Mouse (Mus musculus) spleen, embryonic (tissue): ENCODE data around the gene Kcmf1.
"Not testable (repeated sequence)": the region's sequence is repeated elsewhere in the genome, so short reads cannot be mapped to it uniquely, and the experiment has no call there.

Experiments used
- CTCF ChIA-PET: fragments of 350-600 bp; sonication (Branson Sonifier 250); formaldehyde crosslinking; loops from one replicate; lab custom pipeline; 2022; lab: Charles Lee

Kcmf1 gene

DNA sequence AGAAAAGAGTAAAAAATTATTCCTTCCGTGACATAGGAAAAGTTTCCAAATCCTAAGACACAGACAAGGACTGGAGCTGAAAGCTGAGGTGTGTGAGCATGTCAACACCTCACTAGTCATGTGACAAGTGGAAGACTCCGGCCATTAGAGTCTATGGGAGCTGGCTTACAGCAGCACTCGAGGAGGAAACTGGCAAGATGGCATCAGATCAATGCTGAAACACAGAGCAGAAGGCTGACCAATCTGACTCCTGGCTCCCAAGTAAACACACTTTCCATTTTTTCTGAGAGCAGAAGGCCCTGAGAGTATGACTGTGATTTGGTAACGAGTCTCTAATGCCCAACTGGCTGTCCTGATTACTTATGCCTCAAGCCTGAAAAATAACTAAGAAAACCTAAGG lies 47.6 kb downstream of the Kcmf1 start:
- CTCF ChIA-PET = no interaction called here

DNA sequence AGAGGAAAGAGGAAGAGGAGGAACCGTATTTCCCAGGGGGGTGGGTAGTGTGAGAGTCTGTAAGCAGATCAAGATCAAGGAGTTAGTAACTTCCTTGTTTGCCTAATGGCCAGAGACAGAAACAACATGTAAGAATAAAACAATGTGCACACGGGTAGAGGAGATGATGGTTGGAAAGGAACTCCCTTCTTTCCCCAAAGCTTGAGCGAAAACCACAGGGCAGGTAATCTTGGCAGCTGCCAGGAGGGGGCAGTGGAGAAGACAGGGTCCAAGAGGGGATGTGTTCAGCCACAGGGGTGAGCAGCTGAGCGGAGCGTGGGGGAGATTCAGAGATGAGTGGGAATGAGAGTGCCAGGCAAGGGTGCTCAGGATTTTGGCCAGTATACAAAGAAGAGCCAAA lies 48.1 kb downstream of the Kcmf1 start:
- CTCF ChIA-PET = interaction anchor here (1.0 kb wide), 1 partner anchor 50 kb away, joined by 4 read pairs; no protein-coding TSS in a partner anchor

DNA sequence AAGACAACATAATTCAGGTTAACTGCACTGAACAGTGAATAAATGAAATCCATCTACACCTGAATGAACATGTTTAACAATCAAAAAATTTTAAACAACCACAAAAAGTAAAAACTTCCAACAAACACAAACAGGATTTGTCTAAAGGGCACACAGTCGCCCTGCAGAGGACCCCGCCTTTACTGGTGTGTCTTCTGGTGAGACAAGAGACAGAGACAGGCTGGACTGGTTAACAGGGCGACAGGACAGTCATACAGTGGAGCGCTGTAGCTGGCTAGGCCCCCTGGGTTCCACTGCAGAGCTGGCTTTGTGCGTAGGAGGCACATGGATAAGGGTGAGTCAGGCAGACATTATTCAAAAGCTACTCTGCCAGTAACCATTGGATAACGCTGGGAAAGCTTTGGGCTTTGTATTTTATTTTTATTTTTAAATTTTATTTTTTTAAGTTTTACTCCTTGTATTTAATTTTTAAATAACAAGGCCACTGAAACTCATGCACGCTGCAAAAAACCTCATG lies 57.7 kb downstream of the Kcmf1 start:
- CTCF ChIA-PET = interaction anchor here (0.6 kb wide), 2 partner anchors 55 to 1588 kb away, joined by 6 to 8 read pairs; no protein-coding TSS in a partner anchor

DNA sequence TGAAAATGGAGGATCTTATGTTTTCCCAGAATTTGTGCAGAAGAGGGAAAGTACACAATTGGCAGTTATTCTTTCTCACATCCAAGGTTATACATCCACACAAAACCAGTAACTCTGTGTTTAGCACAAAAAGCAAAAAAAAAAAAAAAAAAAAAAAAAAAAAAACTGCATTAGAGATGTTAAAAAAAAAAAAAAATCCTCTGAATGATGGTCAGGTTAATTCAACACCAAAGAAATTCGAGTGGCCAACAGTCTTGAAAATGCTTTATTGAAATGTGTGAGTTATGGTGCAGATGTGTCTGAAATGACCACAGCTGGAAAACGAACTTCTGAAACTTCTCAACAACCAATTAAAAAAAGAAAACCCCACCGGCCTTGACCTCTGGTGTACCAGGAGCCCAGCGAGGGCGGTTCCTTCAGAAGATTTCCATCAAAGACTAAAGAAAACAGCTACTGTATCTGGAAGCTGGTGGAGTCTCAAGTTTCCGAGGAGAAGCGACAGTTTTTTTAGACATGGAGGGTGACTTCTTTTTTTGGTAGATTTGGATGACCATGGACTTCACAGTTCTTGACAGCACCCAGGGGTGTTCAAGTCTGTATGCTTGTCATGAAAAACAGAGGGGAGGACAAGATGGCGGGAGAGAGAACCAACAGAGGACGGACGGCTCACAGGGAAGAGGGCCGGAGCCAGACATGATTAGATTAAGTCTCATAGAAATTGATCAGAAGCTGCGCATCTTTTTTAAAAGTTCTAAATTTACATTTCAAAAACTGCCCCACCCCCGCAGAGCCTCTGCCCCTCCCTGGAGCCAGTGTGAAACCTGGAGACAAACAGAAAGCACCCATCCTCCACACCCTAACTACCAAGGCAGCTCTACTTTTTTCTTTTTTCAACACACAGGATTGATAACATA lies 58.7 kb downstream of the Kcmf1 start:
- CTCF ChIA-PET = no interaction called here

DNA sequence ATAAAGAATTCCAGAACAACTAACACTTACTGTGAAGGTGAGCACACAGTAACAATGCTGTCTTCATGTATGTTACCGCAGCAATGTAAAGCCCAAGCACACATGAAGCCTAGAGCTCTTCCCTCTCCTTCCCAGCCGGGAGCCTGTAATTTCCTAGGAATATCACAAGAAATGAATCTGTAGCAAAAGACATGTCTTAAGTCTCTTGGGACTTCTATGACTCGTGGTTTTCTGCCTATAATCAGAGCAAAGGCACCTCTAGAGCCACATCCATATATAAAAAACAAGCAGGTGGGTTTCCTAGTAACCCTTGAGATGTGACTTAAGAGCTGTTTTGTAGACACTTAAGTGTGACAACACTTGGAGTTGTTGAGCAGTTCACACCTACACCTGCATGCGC lies 62.0 kb downstream of the Kcmf1 start:
- CTCF ChIA-PET = interaction anchor here (0.7 kb wide), 1 partner anchor 99 kb away, joined by 3 read pairs; no protein-coding TSS in a partner anchor

DNA sequence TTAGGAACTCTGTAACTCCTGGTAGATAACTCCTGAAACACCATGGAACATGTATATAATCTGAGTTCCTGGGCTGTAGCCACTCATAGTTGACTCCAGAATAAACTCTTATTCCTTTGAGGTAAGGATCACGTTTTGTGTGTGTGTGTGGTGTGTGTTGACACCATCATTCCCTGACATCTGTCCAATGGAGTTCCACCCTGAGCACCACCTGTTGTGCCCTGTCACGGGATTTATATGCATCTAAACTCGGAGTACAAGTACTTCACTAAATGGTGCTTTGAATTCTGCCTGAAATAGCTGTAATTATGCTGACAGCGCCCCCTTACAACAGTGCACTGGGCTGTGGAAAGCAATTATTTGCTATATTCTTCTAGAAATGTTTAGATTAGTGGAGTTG lies 65.3 kb downstream of the Kcmf1 start:
- CTCF ChIA-PET = no interaction called here

DNA sequence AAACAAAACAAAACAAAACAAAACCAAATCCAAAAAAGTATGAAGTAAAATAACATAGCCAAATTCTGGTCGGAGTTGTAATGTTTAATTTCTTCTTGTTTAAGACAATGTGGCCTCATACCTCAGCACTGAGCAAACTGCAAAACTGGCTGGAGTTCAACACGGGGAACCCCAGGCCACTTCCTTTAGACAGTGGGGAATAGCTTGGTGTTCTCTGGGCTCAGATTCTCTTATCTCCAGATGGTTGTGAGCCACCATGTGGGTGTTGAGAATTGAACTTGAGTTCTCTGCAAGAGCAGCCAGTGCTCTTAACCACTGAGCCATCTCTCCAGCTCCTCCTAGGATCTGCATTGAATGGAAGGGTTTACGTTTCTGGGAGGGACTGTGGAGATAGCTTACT lies 67.9 kb downstream of the Kcmf1 start:
- CTCF ChIA-PET = no interaction called here

DNA sequence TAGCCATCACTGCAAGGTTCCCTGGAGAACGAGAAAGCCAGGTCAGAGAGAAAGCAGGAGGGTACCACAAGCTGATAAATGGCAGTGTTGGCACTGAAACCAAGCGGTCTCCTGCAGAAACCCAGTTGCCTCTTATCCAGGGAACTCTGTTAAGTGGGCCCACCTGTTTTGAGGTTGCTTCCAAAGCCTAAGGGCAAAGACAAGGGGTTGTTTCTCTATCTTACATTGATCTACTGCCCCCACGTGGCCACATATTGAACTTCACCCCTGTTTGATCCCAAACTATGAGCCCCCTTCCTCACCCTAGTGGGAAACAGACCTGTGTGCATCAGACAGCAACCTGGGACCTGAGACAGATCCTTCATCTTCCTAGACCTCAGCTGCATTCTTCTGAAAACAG lies 68.5 kb downstream of the Kcmf1 start:
- CTCF ChIA-PET = no interaction called here

DNA sequence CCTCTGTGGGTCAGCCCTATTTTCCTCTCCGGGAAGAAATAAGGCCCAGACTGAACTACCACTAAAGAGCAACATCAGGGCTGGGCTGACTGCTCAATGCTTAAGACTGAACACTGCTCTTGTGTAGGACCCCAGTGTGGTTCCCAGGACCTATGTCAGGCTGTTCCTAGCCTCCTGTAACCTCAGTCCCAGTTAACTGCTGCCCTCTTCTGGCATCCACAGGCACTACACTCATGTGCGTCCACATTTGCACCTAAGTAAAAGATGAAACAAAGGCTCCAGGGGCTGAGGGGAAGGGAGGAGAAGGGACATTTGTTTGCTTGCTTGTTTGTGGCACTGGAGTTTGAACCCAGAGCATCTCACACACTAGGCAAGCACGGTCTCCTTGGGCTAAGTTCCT lies 70.9 kb downstream of the Kcmf1 start:
- CTCF ChIA-PET = no interaction called here

DNA sequence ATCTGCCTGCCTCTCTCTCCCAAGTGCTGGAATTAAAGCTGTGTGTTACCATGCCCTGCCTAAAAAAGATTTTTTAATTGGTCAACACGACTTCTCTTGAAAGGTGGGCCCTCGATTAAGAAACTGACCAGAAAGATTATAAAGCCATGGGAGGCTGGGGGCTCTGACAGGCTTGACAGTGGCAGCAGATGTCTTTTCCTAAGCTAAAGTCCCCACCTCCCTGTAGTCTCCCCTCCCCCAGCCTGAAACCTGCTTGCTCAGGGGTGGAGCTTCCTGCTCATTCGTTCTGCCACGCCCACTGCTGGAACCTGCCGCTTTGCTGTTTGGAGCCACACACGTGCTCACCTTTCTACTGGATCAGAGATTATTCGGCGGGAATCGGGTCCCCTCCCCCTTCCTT lies 71.7 kb downstream of the Kcmf1 start:
- CTCF ChIA-PET = not testable (repeated sequence)

DNA sequence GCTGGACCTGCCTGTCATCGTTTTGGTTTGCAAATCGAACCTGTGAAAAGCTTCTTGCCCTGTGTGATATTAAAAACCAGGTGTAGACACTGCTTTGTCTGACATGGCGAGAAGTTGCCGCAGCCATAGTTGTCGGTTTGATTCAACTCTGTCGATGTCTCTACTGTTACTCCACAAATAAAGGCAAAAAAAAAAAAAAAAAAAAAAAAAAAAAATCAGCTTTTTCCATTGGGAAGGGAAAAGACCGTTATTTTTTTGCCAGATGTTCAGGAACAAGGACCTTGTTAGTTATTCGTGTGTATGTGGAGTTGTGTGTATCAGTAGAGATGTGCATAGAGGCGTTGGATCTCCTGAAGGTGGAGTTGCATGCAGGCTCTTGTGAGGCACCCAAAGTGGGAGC lies 74.0 kb downstream of the Kcmf1 start:
- CTCF ChIA-PET = no interaction called here

DNA sequence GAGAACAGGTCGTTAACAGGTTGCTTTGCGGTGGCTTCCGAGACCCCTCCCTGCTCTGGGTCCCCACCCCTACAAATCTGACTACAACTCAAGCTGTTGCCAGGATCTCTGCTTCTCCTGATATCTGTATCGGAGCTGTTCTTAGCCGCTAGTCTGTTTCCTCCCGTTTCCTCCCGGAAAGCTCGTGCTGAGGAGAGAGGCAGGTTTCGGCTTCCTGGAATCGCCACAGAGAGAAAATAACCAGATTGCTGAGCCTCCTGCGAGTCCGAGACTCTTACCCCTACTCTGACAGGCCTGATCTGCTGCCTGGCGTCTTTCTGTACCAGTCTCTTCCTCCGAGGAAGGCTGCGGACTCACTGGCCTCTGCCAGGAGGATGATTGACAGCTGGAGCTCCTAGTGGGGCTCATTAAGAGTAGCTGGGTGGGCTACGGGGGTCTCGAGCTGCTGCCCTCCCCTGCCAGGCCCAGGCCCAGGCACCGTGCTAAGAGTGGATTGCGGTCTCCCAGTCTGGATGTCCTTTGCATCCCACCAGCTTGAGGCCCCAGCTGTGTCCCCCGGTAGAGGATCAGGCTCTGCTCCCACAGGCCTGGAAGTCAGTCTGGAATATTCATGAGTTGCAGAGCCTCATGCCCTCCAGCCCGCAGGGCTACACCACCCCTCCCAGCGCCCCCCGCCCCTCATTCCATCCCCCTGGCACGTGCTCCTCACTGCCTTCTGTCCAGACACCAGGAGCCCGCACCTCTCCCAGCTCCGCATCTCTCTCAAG lies 74.6 kb downstream of the Kcmf1 start:
- CTCF ChIA-PET = no interaction called here

DNA sequence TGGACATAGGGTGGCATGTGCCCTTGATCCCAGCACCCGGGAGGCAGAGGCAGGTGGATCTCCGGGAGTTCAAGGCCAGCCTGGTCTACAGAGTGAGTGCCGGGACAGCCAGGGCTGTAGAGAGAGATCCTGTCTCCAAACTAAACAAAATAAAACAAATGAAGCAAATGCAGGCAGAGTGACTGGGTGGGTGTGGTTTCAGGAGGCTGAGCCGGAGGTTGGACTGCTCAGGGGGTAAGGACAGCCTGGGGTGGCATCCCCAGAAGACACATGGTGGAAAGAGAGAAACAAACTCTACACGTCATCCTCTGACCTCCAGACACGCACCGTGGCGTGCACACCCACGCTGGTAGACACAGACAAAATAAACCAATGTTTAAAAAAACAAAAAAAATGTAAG lies 86.3 kb downstream of the Kcmf1 start:
- CTCF ChIA-PET = no interaction called here

DNA sequence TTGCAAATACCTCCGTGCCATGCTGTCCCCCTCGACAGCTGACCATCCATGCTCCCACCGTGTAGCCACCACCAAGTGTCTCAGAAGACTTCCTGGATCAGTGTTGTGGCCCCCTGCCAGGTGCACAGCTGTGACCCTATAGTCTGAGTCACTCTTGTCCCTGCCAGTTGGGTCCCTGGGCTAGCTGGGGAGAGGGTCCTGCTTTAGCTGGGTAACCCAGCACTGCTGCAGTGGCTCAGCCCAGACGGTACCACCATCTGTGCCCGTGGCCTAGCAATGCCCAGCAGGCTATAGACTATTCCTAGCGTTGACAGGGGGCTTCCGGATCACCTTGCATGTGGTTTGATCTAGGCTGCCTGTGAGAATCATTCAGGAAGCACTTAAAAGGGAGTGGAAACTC lies 89.5 kb downstream of the Kcmf1 start:
- CTCF ChIA-PET = no interaction called here

DNA sequence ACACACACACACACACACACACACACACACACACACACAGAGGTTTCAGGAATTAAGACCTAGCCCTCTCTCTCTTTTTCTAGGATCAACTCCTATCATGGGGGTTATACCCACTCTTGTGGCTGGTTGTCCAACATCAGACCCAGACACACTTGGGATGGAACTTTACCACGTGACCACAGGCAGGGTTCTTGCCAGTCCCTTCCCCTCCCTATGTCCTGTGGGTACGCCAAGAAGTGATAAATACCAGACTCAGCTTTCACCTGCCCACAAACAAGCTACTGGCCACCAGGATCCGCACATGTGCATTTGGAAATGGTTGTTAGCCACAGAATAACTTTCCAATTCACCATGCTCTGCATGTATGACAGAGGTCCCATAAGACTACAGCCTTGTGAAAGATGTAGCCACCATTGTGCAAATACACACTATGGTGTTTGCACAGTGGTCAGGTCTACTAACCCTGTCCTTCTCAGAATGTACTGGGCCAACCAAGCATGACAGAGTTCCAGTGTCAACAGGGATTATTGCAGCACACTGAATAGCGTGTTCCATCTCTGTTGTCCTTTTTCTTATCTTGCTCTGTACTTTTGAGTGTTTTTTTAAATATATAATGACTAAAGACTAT lies 90.1 kb downstream of the Kcmf1 start:
- CTCF ChIA-PET = no interaction called here

DNA sequence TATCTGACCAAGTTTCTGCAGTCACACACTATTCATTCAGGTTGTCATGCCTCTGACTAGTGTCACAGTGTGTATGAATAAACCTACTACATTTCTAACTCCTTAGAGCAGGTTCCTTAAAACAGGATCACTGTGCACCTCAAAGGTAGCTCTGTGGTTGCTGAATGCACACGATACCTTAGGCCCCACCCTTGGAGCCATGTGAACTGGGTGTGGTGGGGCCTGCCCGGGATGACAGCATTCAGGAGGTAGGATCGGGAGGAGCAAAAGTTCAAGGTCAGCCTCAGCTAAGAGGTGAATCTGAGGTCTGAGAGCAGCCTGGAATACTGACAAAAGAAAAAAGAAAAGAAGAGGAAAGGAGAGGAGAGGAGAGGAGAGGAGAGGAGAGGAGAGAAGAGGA lies 91.4 kb downstream of the Kcmf1 start:
- CTCF ChIA-PET = no interaction called here

DNA sequence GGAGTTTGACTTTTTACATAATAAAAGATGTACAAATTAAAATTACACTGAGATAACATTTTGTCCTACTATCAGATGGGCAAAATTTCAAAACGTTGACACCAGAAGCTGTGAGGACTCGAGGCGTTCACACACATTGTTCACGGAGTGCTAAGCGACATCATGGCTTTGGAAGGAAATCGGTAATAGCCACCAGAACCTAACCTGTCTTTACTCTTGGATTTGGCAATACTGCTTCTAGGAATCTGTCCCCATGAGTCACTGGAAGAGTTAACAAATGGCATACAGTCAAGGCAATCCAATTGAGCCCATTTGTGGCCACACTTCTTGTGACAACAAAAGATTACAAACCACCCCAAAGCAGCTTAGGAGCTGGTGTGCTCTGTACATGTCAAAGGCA lies 96.1 kb downstream of the Kcmf1 start:
- CTCF ChIA-PET = no interaction called here

DNA sequence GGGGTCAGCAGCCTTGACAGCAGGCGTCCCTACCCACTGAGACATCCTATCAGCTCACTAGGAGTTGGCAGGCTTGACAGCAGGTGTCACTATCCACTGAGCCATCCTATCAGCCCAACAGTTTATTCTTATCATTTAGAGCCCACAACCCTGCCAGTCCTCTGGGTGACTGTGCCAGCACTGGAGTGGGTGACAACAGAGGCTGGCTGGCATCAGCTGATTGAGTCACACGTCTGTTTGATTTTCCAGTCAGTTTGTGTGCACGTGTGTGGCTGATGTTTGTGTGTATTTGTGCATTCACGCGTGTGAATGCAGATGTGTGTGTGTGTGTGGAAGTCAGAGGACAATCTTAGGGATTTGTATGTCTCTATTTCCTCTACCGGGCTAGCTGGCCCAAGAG lies 97.7 kb downstream of the Kcmf1 start:
- CTCF ChIA-PET = no interaction called here

DNA sequence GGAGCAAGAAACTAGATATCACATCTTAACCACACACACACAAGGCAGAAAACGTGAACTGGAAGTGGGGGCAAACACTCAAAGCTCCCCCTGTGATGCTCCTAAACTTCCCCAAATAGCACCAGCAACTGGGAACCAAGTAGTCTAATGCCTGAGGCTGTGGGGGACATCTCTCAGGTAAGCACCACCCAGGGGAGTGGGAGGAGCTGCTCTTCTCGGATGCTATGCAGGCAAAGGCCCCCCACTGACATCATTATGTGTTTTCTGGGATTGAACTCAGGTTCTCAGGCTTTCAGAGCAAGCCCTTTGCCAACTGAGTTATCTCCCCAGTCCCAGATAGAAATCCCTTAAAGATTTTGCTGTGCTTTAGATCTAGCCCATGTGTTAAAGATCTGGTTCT lies 99.1 kb downstream of the Kcmf1 start:
- CTCF ChIA-PET = no interaction called here

DNA sequence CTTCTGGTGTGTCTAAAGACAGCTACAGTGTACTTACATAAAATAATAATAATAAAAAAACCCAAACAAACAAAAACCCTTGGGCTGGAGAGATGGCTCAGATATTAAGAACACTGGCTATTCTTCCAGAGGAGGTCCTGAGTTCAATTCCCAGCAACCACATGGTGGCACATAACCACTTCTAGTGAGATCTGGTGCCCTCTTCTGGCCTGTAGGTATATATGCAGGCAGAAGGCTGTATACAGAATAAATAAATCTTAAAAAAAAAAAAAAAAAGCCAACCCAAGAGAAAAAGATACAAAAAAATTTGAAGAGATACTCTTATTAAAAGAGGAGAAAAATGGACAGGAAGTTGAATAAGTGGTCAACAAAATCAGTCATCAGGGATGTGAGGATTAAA lies 102.0 kb downstream of the Kcmf1 start:
- CTCF ChIA-PET = interaction anchor here (0.6 kb wide), 1 partner anchor 86 kb away, joined by 4 read pairs; no protein-coding TSS in a partner anchor

DNA sequence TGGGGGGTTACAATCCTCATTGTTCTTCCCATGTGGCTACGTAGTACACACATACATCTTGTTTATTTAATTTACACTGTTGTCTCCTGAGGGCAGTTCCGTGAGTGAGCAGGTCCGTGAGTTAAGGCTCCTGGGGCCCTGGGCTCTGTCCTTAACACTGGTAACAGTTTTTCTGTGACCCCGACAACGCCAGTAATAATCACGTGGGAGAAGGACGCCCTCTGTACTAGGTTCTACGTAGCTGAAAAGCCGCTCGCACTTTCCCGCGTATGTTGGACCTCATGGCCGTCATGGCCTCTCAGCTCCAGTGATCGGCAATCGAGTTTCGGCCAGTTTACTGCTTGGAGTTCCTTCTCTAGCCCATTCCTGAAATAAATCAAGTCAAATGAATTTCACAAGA lies 104.3 kb downstream of the Kcmf1 start:
- CTCF ChIA-PET = no interaction called here

DNA sequence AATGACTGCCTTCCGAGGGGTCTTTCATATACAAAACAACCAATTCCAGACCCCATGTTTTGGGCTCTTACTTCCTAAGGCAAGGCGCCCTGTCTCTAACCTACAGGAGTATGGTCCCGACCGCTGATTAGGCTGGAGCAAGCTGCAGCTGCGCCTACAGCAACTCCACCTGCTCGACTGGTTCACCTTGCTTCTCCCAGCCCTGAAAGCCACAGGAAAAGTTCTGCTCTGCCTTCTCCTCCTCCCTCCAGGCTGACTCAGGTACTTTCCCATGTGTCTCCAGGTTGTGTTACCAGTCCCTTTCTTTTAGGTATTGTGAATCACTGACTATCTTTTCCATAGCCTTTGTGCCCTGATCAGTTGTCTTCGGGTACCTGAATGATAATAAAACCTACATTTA lies 104.9 kb downstream of the Kcmf1 start:
- CTCF ChIA-PET = no interaction called here
